Mouse (Mus musculus): ENCODE results near the gene B3gat1. TPM values are rescaled to one million over a fixed set of nuclear protein-coding genes. Genes with fewer than 3 reads are reported as not detected.

B3gat1 gene
- polyA plus RNA-seq, 1 experiment from 2014 or later: 46.6 TPM

Other genes starting within 250 kb of the B3gat1 start
- gene Glb1l2, start 72.7 kb downstream of the B3gat1 start, polyA plus RNA-seq (2014; fragmentation: Nextera tagmentation; extraction: Ambion mirVana): 1.4 and 2.1 TPM in 2 replicates
- not detected in 2 replicates for gene Glb1l3, start 127.2 kb downstream of the B3gat1 start, polyA plus RNA-seq (2014; fragmentation: Nextera tagmentation; extraction: Ambion mirVana)
- gene Gm1110, start 189.4 kb downstream of the B3gat1 start, polyA plus RNA-seq (2014; fragmentation: Nextera tagmentation; extraction: Ambion mirVana): not detected in 2 replicates